Mouse (Mus musculus) NIH3T3 (cell line): ENCODE results near the gene Jph3.

Experiments used
- DNase-seq: peaks from one replicate; pipeline ENCODE4 v3.0.0-alpha.2; 2012; ENCODE audit warnings: low read depth

Jph3 gene

GRCm38 (mm10) chr8:121786542-121786941 is 57.1 kb downstream of the Jph3 start:
- no peak for DNase-seq

- no peak for DNase-seq
Measured at GRCm38 (mm10) chr8:121788786-121789185, 59.4 kb downstream of the Jph3 start.

- no peak for DNase-seq
Measured at GRCm38 (mm10) chr8:121792159-121792558, 62.7 kb downstream of the Jph3 start.

GRCm38 (mm10) chr8:121792627-121793026 is 63.2 kb downstream of the Jph3 start:
- DNase-seq: peak; percentile 9

- no peak for DNase-seq
Measured at GRCm38 (mm10) chr8:121794151-121794550, 64.7 kb downstream of the Jph3 start.

GRCm38 (mm10) chr8:121795461-121795860 is 66.0 kb downstream of the Jph3 start:
- DNase-seq: no peak

- DNase-seq: no peak
Measured at GRCm38 (mm10) chr8:121796406-121796805, 67.0 kb downstream of the Jph3 start.

GRCm38 (mm10) chr8:121798401-121798800 is 69.0 kb downstream of the Jph3 start:
- no peak for DNase-seq

- no peak for DNase-seq
Measured at GRCm38 (mm10) chr8:121804829-121805228, 75.4 kb downstream of the Jph3 start.

- DNase-seq: no peak
Measured at GRCm38 (mm10) chr8:121806126-121806525, 76.7 kb downstream of the Jph3 start.

GRCm38 (mm10) chr8:121808032-121808431 is 78.6 kb downstream of the Jph3 start:
- DNase-seq: peak; percentile 22

GRCm38 (mm10) chr8:121809524-121810155 is 80.2 kb downstream of the Jph3 start:
- no peak for DNase-seq

- no peak for DNase-seq
Measured at GRCm38 (mm10) chr8:121811502-121811901, 82.1 kb downstream of the Jph3 start.

GRCm38 (mm10) chr8:121811931-121812570 is 82.6 kb downstream of the Jph3 start:
- DNase-seq: no peak

- peak; percentile 65 for DNase-seq
Measured at GRCm38 (mm10) chr8:121818226-121818625, 88.8 kb downstream of the Jph3 start.

GRCm38 (mm10) chr8:121820840-121821239 is 91.4 kb downstream of the Jph3 start:
- DNase-seq: no peak

- DNase-seq: no peak
Measured at GRCm38 (mm10) chr8:121821320-121821719, 91.9 kb downstream of the Jph3 start.

GRCm38 (mm10) chr8:121821770-121822169 is 92.3 kb downstream of the Jph3 start:
- DNase-seq: no peak

- DNase-seq: no peak
Measured at GRCm38 (mm10) chr8:121827726-121828125, 98.3 kb downstream of the Jph3 start.

GRCm38 (mm10) chr8:121828376-121829023 is 99.1 kb downstream of the Jph3 start:
- no peak for DNase-seq

- peak; percentile 96 for DNase-seq
Measured at GRCm38 (mm10) chr8:121829048-121829776, 99.8 kb downstream of the Jph3 start, which contains the start of gene Klhdc4. Gene Klhdc4 (minus strand): TSS chr8:121829569.

- peak; percentile 56 for DNase-seq
Measured at GRCm38 (mm10) chr8:121829777-121830362, 100.4 kb downstream of the Jph3 start.
